ENCODE assay signal across 11 mouse cellular contexts in the genomic region with DNA sequence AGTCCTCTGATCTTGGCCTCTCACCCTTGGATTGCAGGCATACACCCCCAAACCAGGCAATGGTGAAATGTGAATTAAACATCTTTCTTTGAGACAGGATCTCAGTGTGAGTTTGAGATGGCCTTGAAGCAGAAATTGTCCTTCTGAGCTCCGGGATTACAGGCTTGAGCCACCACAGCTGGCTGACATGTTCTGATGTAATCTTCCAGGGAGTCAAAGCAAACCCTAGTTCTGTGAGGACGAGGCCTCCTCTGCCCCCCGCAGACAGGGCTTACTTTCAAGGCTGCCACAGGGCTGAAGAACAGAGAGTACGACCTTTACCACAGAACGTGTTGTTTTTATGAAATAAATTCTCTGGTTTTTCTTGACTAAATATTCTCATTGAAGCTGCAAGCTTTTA. TPM values are rescaled to one million over a fixed set of nuclear protein-coding genes. Genes with fewer than 3 reads are reported as not detected.
"Had no signal": no experiment of that assay in that cellular context is flagged by ENCODE, and none has a peak within 500 bp of the region (broad histone marks: within the 10 kb centered on the region; RNA-seq: fewer than 3 reads in every experiment).

No protein-coding gene starts in this region.

- DNase-seq: kidney, adult 11 months; kidney, adult 9 months; kidney, postnatal 14 days; lung, postnatal 4 days; midbrain, embryonic 14.5 days; right cerebral cortex, adult 18-20 months; thymus, postnatal 36 days had no signal

RNA-seq across cellular contexts. Expression of gene Cacng1, which starts 42.3 kb away (rescaled TPM):
- total RNA-seq: layer of hippocampus, adult 8-10 months; layer of hippocampus, postnatal 14 days; left cerebral cortex, postnatal 14 days; megakaryocyte, adult 5-6 weeks had no signal
